Mouse (Mus musculus) MEL (cell line): ENCODE results near the gene Gm3448.

Source experiments
- CHD2 ChIP-seq: IDR thresholded peaks from 2 replicates; pipeline ENCODE4 v1.6.1; 2011; ENCODE audit warnings: low read length, improper control_type of control experiment
- CTCF ChIP-seq, 3 experiments: IDR thresholded peaks in 2 of 3; conservative IDR thresholded peaks in 1 of 3; 2 replicates each; pipeline ENCODE4 v1.5.1; 2011 to 2012; ENCODE audit warnings: low read length in 3 of 3, low read depth in 2 of 3, mild to moderate bottlenecking in 2 of 3, improper control_type of control experiment in 1 of 3, inconsistent platforms in 1 of 3, mixed read lengths in 1 of 3, moderate library complexity in 1 of 3; ENCODE audit not compliant: control insufficient read depth in 1 of 3, insufficient read depth in 1 of 3, poor library complexity in 1 of 3, severe bottlenecking in 1 of 3
- EP300 ChIP-seq, 2 experiments: IDR thresholded peaks; 2 replicates each; pipeline ENCODE4 v1.6.1; 2011; ENCODE audit warnings: improper control_type of control experiment in 2 of 2, low read length in 2 of 2, low read depth in 1 of 2, mild to moderate bottlenecking in 1 of 2
- KAT2A ChIP-seq: conservative IDR thresholded peaks from 2 replicates; pipeline ENCODE4 v1.6.1; 2012; ENCODE audit warnings: low read depth, low read length, improper control_type of control experiment, inconsistent platforms
- MAFK ChIP-seq: IDR thresholded peaks from 2 replicates; pipeline ENCODE4 v1.6.1; 2011; ENCODE audit warnings: low read depth, mild to moderate bottlenecking, low read length, improper control_type of control experiment, borderline replicate concordance
- MAX ChIP-seq: IDR thresholded peaks from 2 replicates; pipeline ENCODE4 v1.6.1; 2011; ENCODE audit warnings: low read length, improper control_type of control experiment
- MEF2A ChIP-seq: IDR thresholded peaks from 2 replicates; pipeline ENCODE4 v1.6.1; 2014; ENCODE audit warnings: low read depth, mild to moderate bottlenecking, inconsistent platforms, low read length, improper control_type of control experiment; ENCODE audit not compliant: poor library complexity, insufficient replicate concordance, severe bottlenecking; ENCODE audit errors: extremely low read depth
- MYB ChIP-seq: IDR thresholded peaks from 2 replicates; pipeline ENCODE4 v1.6.1; 2011; ENCODE audit warnings: mild to moderate bottlenecking, low read depth, low read length, improper control_type of control experiment
- POLR2A ChIP-seq, 2 experiments: IDR thresholded peaks; 2 replicates each; pipeline ENCODE4 v1.6.1; 2011 to 2012; ENCODE audit warnings: low read length in 2 of 2, mild to moderate bottlenecking in 2 of 2, control low read depth in 1 of 2, improper control_type of control experiment in 1 of 2, low read depth in 1 of 2, moderate library complexity in 1 of 2; ENCODE audit not compliant: control insufficient read depth in 1 of 2, insufficient read depth in 1 of 2, poor library complexity in 1 of 2
- RCOR1 ChIP-seq: IDR thresholded peaks from 2 replicates; pipeline ENCODE4 v1.6.1; 2012; ENCODE audit warnings: low read depth, mild to moderate bottlenecking, inconsistent platforms, low read length, improper control_type of control experiment
- SMC3 ChIP-seq: IDR thresholded peaks from 2 replicates; pipeline ENCODE4 v1.6.1; 2011; ENCODE audit warnings: low read depth, low read length, improper control_type of control experiment
- TAL1 ChIP-seq: IDR thresholded peaks from 2 replicates; pipeline ENCODE4 v1.6.1; 2012; ENCODE audit warnings: mild to moderate bottlenecking, inconsistent platforms, low read length, moderate library complexity, mixed read lengths
- USF1 ChIP-seq: IDR thresholded peaks from 2 replicates; pipeline ENCODE4 v1.6.1; 2014; ENCODE audit warnings: low read depth, mild to moderate bottlenecking, inconsistent platforms, low read length, improper control_type of control experiment, moderate library complexity
- ZKSCAN1 ChIP-seq: IDR thresholded peaks from 2 replicates; pipeline ENCODE4 v1.6.1; 2012; ENCODE audit warnings: low read depth, mild to moderate bottlenecking, inconsistent platforms, low read length, improper control_type of control experiment, moderate library complexity

DNA sequence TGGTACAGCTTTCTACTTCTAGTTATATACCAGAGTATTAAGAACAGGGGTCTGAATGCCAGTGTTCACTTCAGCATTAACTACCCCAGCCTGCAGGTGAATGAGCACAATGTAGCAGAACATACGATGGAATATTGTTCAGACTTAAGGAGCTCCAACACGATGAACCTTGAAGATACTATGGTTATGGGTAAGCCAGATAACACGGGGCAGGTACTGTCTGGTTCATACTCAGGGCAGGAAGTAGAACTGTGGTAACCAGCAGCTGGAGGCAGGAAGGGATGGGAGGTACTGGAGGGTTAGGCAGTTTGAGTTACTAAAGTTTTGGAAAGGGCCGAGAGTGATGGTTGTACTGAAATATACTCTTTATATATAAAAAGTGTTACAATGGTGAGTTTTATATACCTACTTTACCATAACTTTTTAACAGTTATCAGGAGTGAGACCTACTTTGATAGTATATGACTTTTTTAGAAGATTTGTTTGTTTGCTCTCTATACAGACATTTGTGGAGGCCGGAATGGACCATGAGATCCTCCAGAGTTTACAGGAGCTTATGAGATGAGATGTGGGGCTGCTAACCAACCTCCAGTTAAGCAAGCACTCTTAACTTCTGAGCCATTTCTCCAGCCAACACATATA lies 82.5 kb downstream of the Gm3448 start:
- no peak for TF ChIP-seq POLR2A (IDR thresholded peaks at IDR 0.05; ENCODE audit: control insufficient read depth in 1 of 2, insufficient read depth in 1 of 2, low read depth in 1 of 2, low read length in 2 of 2, poor library complexity in 1 of 2)
- TF ChIP-seq ZKSCAN1, result no peak
- TF ChIP-seq CTCF (IDR thresholded peaks at IDR 0.05 in 2 of 3, conservative IDR thresholded peaks at IDR 0.05 in 1 of 3; ENCODE audit: control insufficient read depth in 1 of 3, insufficient read depth in 1 of 3, low read depth in 2 of 3, low read length in 3 of 3, poor library complexity in 1 of 3, severe bottlenecking in 1 of 3), result no peak
- no peak for TF ChIP-seq MAFK
- TF ChIP-seq SMC3, result no peak
- TF ChIP-seq KAT2A, result no peak
- TF ChIP-seq MAX, result no peak
- TF ChIP-seq CHD2, result no peak
- TF ChIP-seq RCOR1, result no peak
- no peak; the same call in 1 of the 2 replicates for TF ChIP-seq TAL1
- no peak for TF ChIP-seq MEF2A
- TF ChIP-seq USF1, result no peak
- TF ChIP-seq EP300 (IDR thresholded peaks at IDR 0.05; ENCODE audit: low read depth in 1 of 2, low read length in 2 of 2), result peak; percentile 30 to 33; a peak in 1 of 4 replicates
- no peak for TF ChIP-seq MYB
